17 mouse cellular contexts compared by ENCODE assay signal in genomic region chr6:121468235-121468634, GRCm38 (mm10). TPM values are rescaled to one million over a fixed set of nuclear protein-coding genes. Genes with fewer than 3 reads are reported as not detected.
A peak's percentile ranks its signal among the peaks of the same experiment; 100 is the strongest.
DNase-seq lines count a peak whose midpoint lies in the region; ATAC-seq and TF ChIP-seq lines count a peak whose summit lies in the region.
"Had no signal": no experiment of that assay in that cellular context is flagged by ENCODE, and none has a peak within 500 bp of the region (broad histone marks: within the 10 kb centered on the region; RNA-seq: fewer than 3 reads in every experiment).

No protein-coding gene starts in this region.

- ATAC-seq in kidney, embryonic 15.5 days (replicated peaks; ENCODE audit: low FRiP score): no peak
- ATAC-seq in lung, postnatal 0 days: no peak
- ATAC-seq: forebrain, postnatal 0 days; intestine, embryonic 15.5 days had no signal

- no peak overlapping the region for H3K4me2 ChIP-seq in kidney, embryonic 15.5 days
- no peak overlapping the region for H3K4me2 ChIP-seq in lung, postnatal 0 days (replicated peaks; ENCODE audit: low read depth, low read length)
- H3K4me2 ChIP-seq: heart, embryonic 13.5 days; intestine, embryonic 15.5 days; limb, embryonic 15.5 days had no signal

- no peaks in the 10 kb centered on the region for H3K9me3 ChIP-seq in kidney, embryonic 15.5 days (replicated peaks)
- H3K9me3 ChIP-seq in lung, postnatal 0 days (ENCODE audit: low read length): no peaks in the 10 kb centered on the region
- H3K9me3 ChIP-seq: heart, embryonic 13.5 days; intestine, embryonic 15.5 days; limb, embryonic 15.5 days had no signal

- peak; percentile 66 to 68 for DNase-seq in cerebellum, postnatal 10 days
- no peak for DNase-seq in cerebellum, adult 11 months
- peak; percentile 47 for DNase-seq in kidney, adult 2 months
- peak; percentile 56 for DNase-seq in right cerebral cortex, postnatal 4 days
- no peak for DNase-seq in right cerebral cortex, adult 18-20 months
- no peak for DNase-seq in retina, embryonic 14.5 days (ENCODE audit: low spot score)
- DNase-seq in lung, postnatal 0 days (ENCODE audit: low spot score): no peak
- DNase-seq: cerebellum, adult 11-12 months; forebrain, postnatal 0 days; heart, postnatal 4 days; lung, postnatal 14 days; thymus, postnatal 14 days had no signal

- H3K27me3 ChIP-seq in kidney, adult 2 months (replicated peaks; ENCODE audit: control insufficient read depth, insufficient read depth, low read length): no peaks in the 10 kb centered on the region
- peaks cover 32% of the 10 kb centered on the region for H3K27me3 ChIP-seq in kidney, embryonic 15.5 days
- H3K27me3 ChIP-seq in lung, postnatal 0 days (replicated peaks; ENCODE audit: insufficient read depth, low read length): peaks cover under 1% of the 10 kb centered on the region; the same call in 1 of the 2 replicates

- TF ChIP-seq EP300 in lung, postnatal 0 days (IDR thresholded peaks at IDR 0.05): no peak

- H3K4me3 ChIP-seq in kidney, adult 2 months (ENCODE audit: insufficient read depth, low read depth, low read length): no peak overlapping the region
- H3K4me3 ChIP-seq in kidney, embryonic 15.5 days (replicated peaks): no peak overlapping the region
- H3K4me3 ChIP-seq in lung, postnatal 0 days (ENCODE audit: low read depth, low read length): no peak overlapping the region
- H3K4me3 ChIP-seq: heart, embryonic 13.5 days; intestine, embryonic 15.5 days; limb, embryonic 15.5 days had no signal

- no peaks in the 10 kb centered on the region for H3K4me1 ChIP-seq in kidney, adult 2 months (ENCODE audit: control insufficient read depth, insufficient read depth, low read length)
- peaks cover 5% of the 10 kb centered on the region for H3K4me1 ChIP-seq in kidney, embryonic 15.5 days
- no peaks in the 10 kb centered on the region for H3K4me1 ChIP-seq in lung, postnatal 0 days (ENCODE audit: insufficient read depth, low read depth, low read length)

- no peak overlapping the region for H3K9ac ChIP-seq in kidney, embryonic 15.5 days
- no peak overlapping the region for H3K9ac ChIP-seq in lung, postnatal 0 days (replicated peaks; ENCODE audit: low read depth)
- H3K9ac ChIP-seq: forebrain, postnatal 0 days; heart, embryonic 13.5 days; intestine, embryonic 15.5 days; limb, embryonic 15.5 days had no signal

- TF ChIP-seq POLR2A in kidney, adult 2 months (IDR thresholded peaks at IDR 0.05; ENCODE audit: low read depth, low read length): no peak

- no peak overlapping the region for H3K27ac ChIP-seq in kidney, adult 2 months (ENCODE audit: insufficient read depth, low read depth, low read length)
- no peak overlapping the region for H3K27ac ChIP-seq in kidney, embryonic 15.5 days
- H3K27ac ChIP-seq in lung, postnatal 0 days (ENCODE audit: low read length): no peak overlapping the region
- H3K27ac ChIP-seq: heart, embryonic 13.5 days; intestine, embryonic 15.5 days; limb, embryonic 15.5 days had no signal

- TF ChIP-seq CTCF in kidney, adult 2 months (conservative IDR thresholded peaks at IDR 0.05; ENCODE audit: insufficient read depth, insufficient read length, low read depth, low read length): no peak
- no peak for TF ChIP-seq CTCF in lung, postnatal 0 days (IDR thresholded peaks at IDR 0.05)

- no peaks in the 10 kb centered on the region for H3K36me3 ChIP-seq in kidney, adult 2 months (ENCODE audit: control insufficient read depth, insufficient read depth, low read length)
- H3K36me3 ChIP-seq in kidney, embryonic 15.5 days: no peaks in the 10 kb centered on the region
- H3K36me3 ChIP-seq in lung, postnatal 0 days (ENCODE audit: insufficient read depth, low read length): no peaks in the 10 kb centered on the region
- H3K36me3 ChIP-seq: heart, embryonic 13.5 days; intestine, embryonic 15.5 days; limb, embryonic 15.5 days had no signal

RNA-seq across cellular contexts. Expression of gene Iqsec3, which starts 5.2 kb away (rescaled TPM):
- 0.11 and 0.20 TPM in 2 replicates for polyA plus RNA-seq in kidney, adult 2 months (2012; rRNA removed)
- polyA plus RNA-seq in kidney, embryonic 15.5 days (2015; fragmentation: Nextera tagmentation; extraction: Ambion mirVana): 0.14 and 0.21 TPM in 2 replicates
- not detected in 2 replicates for polyA plus RNA-seq in lung, postnatal 0 days (2015; fragmentation: Nextera tagmentation; extraction: Ambion mirVana)
- polyA plus RNA-seq: heart, embryonic 13.5 days; liver, embryonic 16.5 days had no signal

Comparison
In these comparisons a context has a peak if more than half of its experiments do, and no peak if none do; other contexts are left out.
1. DNase-seq: peak in cerebellum, postnatal 10 days (2 of 2), kidney, adult 2 months (single experiment) and right cerebral cortex, postnatal 4 days (single experiment); none in cerebellum, adult 11 months (single experiment), right cerebral cortex, adult 18-20 months (single experiment), retina, embryonic 14.5 days (single experiment) and lung, postnatal 0 days (single experiment).